Mouse (Mus musculus) ES-E14 (cell line): ENCODE measurements around the gene Ece2. TPM values are rescaled to one million over a fixed set of nuclear protein-coding genes. Genes with fewer than 3 reads are reported as not detected.

Experiments
- DNase-seq: peaks from one replicate; pipeline ENCODE4 v3.0.0-alpha.2; 2013; ENCODE audit warnings: low read depth, low spot score
- H3K27ac ChIP-seq: 2 replicates; pipeline ENCODE4 v1.5.1; 2012; ENCODE audit warnings: low read depth, mild to moderate bottlenecking, low read length, moderate library complexity, mixed read lengths; ENCODE audit not compliant: poor library complexity, insufficient read depth, severe bottlenecking
- H3K36me3 ChIP-seq: 2 replicates; pipeline ENCODE4 v1.6.1; 2012; ENCODE audit warnings: mild to moderate bottlenecking, low read length, moderate library complexity, mixed read lengths; ENCODE audit not compliant: control insufficient read depth, poor library complexity, insufficient read depth, severe bottlenecking
- H3K4me1 ChIP-seq, 2 experiments: fragments of 150-350 bp in 1 of 2; sonication (generic) in 1 of 2; 2 replicates each; pipeline ENCODE4 v1.6.1; 2012; ENCODE audit warnings: low read length in 2 of 2, mild to moderate bottlenecking in 1 of 2, mixed read lengths in 1 of 2; ENCODE audit not compliant: control insufficient read depth in 2 of 2, insufficient read depth in 2 of 2, poor library complexity in 1 of 2
- H3K4me3 ChIP-seq, 2 experiments: fragments of 150-350 bp in 1 of 2; sonication (generic) in 1 of 2; 2 replicates each; pipeline ENCODE4 v1.5.1; 2012; ENCODE audit warnings: low read length in 2 of 2, low read depth in 1 of 2, mild to moderate bottlenecking in 1 of 2, mixed read lengths in 1 of 2; ENCODE audit not compliant: insufficient read depth in 1 of 2, poor library complexity in 1 of 2, severe bottlenecking in 1 of 2
- H3K9ac ChIP-seq: 2 replicates; pipeline ENCODE4 v1.6.1; 2012; ENCODE audit warnings: low read depth, mild to moderate bottlenecking, low read length, mixed read lengths; ENCODE audit not compliant: poor library complexity, insufficient read depth, severe bottlenecking
- H3K9me3 ChIP-seq: fragments of 150-350 bp; sonication (generic); 2 replicates; pipeline ENCODE4 v1.6.1; 2012; ENCODE audit warnings: low read depth, mild to moderate bottlenecking, low read length; ENCODE audit not compliant: control insufficient read depth, insufficient read depth
- CHD2 ChIP-seq: IDR thresholded peaks from 2 replicates; pipeline ENCODE4 v1.6.1; 2014; ENCODE audit warnings: mild to moderate bottlenecking, low read depth, low read length, inconsistent platforms
- HCFC1 ChIP-seq: IDR thresholded peaks from 2 replicates; pipeline ENCODE4 v1.6.1; 2012; ENCODE audit warnings: low read length, inconsistent platforms, borderline replicate concordance; ENCODE audit not compliant: insufficient read depth
- MAFK ChIP-seq: IDR thresholded peaks from 2 replicates; pipeline ENCODE4 v1.6.1; 2014; ENCODE audit warnings: mild to moderate bottlenecking, low read depth, low read length, inconsistent platforms; ENCODE audit not compliant: insufficient read depth
- ZC3H11A ChIP-seq: IDR thresholded peaks from 2 replicates; pipeline ENCODE4 v1.6.1; 2012; ENCODE audit warnings: low read depth, mild to moderate bottlenecking, inconsistent platforms, low read length, borderline replicate concordance
- ZNF384 ChIP-seq: IDR thresholded peaks from 2 replicates; pipeline ENCODE4 v1.6.1; 2012; ENCODE audit warnings: low read depth, low read length, inconsistent platforms
- in situ Hi-C, 2 experiments: fragments of 600-800 bp; cut with MboI; formaldehyde crosslinking; loops; one replicate each; pipeline ENCODE4 v1.15.1; 2025; ENCODE audit warnings: low sequenced_read_pairs in 2 of 2, inconsistent platforms in 1 of 2; ENCODE audit not compliant: unreplicated experiment in 2 of 2
- total RNA-seq: library from RNA; depleted of rRNA; stranded (reverse); fragments of 300-350 nt; gene quantifications from 2 replicates; pipeline ENCODE4 v1.2.3, GENCODE M21; 2012

The Ece2 gene
- total RNA-seq, 1 experiment, result 6.7 TPM

GRCm38 (mm10) chr16:20619541-20620398 is 9.9 kb upstream of the Ece2 start:
- Histone ChIP-seq H3K36me3 (peaks cover 3% of the 10 kb centered on the region; the same call in 1 of the 2 replicates), H3K27ac (no peak overlapping the region), H3K9ac (peak overlapping the region; percentile 26; the same call in 1 of the 2 replicates), H3K4me1 (peaks cover 0 to 4% of the 10 kb centered on the region in 2 experiments; a peak in 1 of 4 replicates), H3K9me3 (no peaks in the 10 kb centered on the region), H3K4me3 (peak overlapping the region; percentile 81 to 93)
- TF ChIP-seq CHD2, result no peak
- no peak for TF ChIP-seq HCFC1
- TF ChIP-seq ZNF384, result no peak
- TF ChIP-seq MAFK, result no peak
- TF ChIP-seq ZC3H11A, result no peak
- DNase-seq, result no peak
- in situ Hi-C loops, result no loop called here

GRCm38 (mm10) chr16:20620399-20620735 is 9.3 kb upstream of the Ece2 start:
- TF ChIP-seq ZC3H11A (no peak), MAFK (no peak), HCFC1 (no peak), ZNF384 (no peak), CHD2 (no peak)
- Histone ChIP-seq H3K4me1 (peaks cover 0 to 4% of the 10 kb centered on the region in 2 experiments; a peak in 1 of 4 replicates), H3K36me3 (peaks cover 3% of the 10 kb centered on the region; the same call in 1 of the 2 replicates), H3K9ac (peak overlapping the region; percentile 26; the same call in 1 of the 2 replicates), H3K9me3 (no peaks in the 10 kb centered on the region), H3K4me3 (peak overlapping the region; percentile 81 to 93), H3K27ac (no peak overlapping the region)
- in situ Hi-C loops, result no loop called here
- no peak for DNase-seq

- H3K9ac ChIP-seq, result peak overlapping the region; percentile 80
- H3K9me3 ChIP-seq, result no peaks in the 10 kb centered on the region
- H3K27ac ChIP-seq, result no peak overlapping the region
- H3K36me3 ChIP-seq, result peaks cover 3% of the 10 kb centered on the region; the same call in 1 of the 2 replicates
- DNase-seq, result no peak
- H3K4me1 ChIP-seq, result peaks cover 0 to 4% of the 10 kb centered on the region in 2 experiments; a peak in 1 of 4 replicates
- peak overlapping the region; percentile 81 to 93 for H3K4me3 ChIP-seq
- TF ChIP-seq HCFC1, result no peak
- no peak for TF ChIP-seq CHD2
- TF ChIP-seq ZC3H11A, result no peak
- TF ChIP-seq MAFK, result no peak
- no peak for TF ChIP-seq ZNF384
- in situ Hi-C loops, result no loop called here
Observed at GRCm38 (mm10) chr16:20620751-20621190, 8.9 kb upstream of the Ece2 start.

- Histone ChIP-seq H3K4me1 (peaks cover 0 to 4% of the 10 kb centered on the region in 2 experiments; a peak in 1 of 4 replicates), H3K4me3 (peak within 1 kb of the TSS; percentile 81 to 93), H3K9ac (peak within 1 kb of the TSS; percentile 80), H3K9me3 (no peaks in the 10 kb centered on the region), H3K36me3 (peaks cover 3% of the 10 kb centered on the region; the same call in 1 of the 2 replicates), H3K27ac (0 out of 2 replicates have a peak within 1 kb of the TSS, but pooled peaks have one; percentile 39)
- in situ Hi-C loops, result no loop called here
- TF ChIP-seq ZNF384 (no peak), CHD2 (no peak), ZC3H11A (no peak), HCFC1 (no peak), MAFK (no peak)
- DNase-seq, result no peak
Observed at GRCm38 (mm10) chr16:20621191-20621990, 8.2 kb upstream of the Ece2 start, which contains the start of gene Camk2n2. Gene Camk2n2 (minus strand): TSS chr16:20621287.
